Mouse (Mus musculus): ENCODE measurements around the gene Tenm1. TPM values are rescaled to one million over a fixed set of nuclear protein-coding genes. Genes with fewer than 3 reads are reported as not detected.

Gene Tenm1
- polyA plus RNA-seq, 1 experiment from 2014 or later = 1.8 TPM

DNA sequence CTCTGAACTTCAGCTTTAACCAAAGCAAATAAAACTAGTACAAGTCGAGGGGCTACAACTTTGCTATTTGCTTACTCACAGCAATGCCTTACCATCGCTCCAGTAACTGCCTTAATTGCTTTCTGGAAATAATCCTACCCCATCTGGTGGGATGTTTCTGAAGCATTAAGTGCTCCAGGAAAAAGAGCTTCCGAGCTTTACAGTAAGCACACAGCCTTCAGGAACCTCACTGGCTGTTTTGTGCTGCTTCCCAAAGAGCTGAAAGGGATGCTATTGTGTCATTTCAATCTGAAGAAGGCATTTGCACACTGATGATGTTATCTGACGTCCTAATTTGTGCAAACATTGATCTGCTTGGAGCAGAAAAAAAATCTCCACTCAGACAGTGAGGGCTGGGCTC is 647.4 kb downstream of the Tenm1 start:
- no peaks in the 10 kb centered on the region for H3K36me3 ChIP-seq
- H3K27me3 ChIP-seq = no peaks in the 10 kb centered on the region
- no peak overlapping the region for H3K9ac ChIP-seq
- WGBS = 51% methylated on average over 4 of the region's 4 CpGs
- H3K9me3 ChIP-seq (replicated peaks) = no peaks in the 10 kb centered on the region
- no peaks in the 10 kb centered on the region for H3K4me1 ChIP-seq
- H3K4me2 ChIP-seq (replicated peaks) = no peak overlapping the region
- no peak overlapping the region for H3K4me3 ChIP-seq (replicated peaks)
- no peak overlapping the region for H3K27ac ChIP-seq (replicated peaks)
- no peak for ATAC-seq (ENCODE audit: insufficient number of reproducible peaks, low FRiP score, low TSS enrichment, low read depth)

DNA sequence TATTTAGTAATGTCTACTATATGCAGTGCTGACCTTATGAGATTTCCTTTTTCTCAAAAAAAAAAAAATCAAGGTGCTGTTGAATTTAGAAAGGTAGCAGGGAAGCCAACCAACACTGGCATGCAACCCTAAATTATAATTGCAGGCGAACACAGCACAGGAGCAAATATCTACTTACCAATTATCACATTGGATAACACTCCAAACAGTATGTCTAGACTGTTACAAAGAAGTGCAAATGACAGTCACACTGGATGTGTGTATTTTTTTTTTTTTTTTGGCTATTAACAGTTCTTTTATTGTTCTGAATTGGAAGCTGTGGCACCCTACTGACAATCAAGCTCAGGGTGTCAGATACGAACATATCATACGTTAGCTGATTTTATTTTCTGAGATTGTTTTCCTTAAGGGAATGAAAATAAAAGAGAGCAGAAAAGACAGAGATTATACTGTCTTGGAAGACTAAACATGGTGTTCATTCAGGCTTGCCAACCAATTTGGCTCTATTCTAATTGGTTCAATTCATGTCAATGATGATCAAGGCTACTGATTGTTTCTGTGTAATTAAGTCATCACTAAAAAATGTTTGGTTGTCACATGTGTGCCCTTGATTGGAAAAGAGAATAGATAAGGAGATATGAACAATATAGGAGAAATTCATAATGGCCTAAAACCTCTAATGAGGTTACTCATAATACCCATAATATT is 710.7 kb downstream of the Tenm1 start:
- no peak for ATAC-seq (ENCODE audit: insufficient number of reproducible peaks, low FRiP score, low TSS enrichment, low read depth)
- H3K4me2 ChIP-seq (replicated peaks) = no peak overlapping the region

DNA sequence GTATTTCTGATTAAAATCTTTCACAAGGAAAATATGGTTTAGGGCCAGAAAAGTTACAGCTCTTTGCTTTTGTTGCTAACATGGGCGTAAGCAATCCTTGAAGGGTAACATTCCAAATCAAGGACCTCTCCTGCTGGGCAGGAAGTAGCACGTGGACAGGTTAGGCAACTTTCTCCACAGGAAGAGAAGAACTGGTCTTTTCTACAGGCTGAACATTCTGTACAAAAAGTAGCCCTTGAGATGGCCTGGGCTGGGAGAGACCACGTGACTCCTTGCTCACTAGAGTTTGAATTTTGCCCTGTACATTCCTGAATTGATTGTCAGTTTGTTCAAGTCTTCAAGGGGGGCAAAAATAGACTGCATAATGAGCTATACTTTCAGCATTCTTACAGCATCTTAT is 728.6 kb downstream of the Tenm1 start:
- H3K9ac ChIP-seq = no peak overlapping the region
- no peaks in the 10 kb centered on the region for H3K4me1 ChIP-seq
- H3K4me2 ChIP-seq (replicated peaks) = no peak overlapping the region
- no peak overlapping the region for H3K27ac ChIP-seq (replicated peaks)
- H3K4me3 ChIP-seq (replicated peaks) = no peak overlapping the region
- H3K36me3 ChIP-seq = no peaks in the 10 kb centered on the region
- H3K27me3 ChIP-seq = no peaks in the 10 kb centered on the region
- 59% methylated on average over 3 of the region's 3 CpGs for WGBS
- no peak for ATAC-seq (ENCODE audit: insufficient number of reproducible peaks, low FRiP score, low TSS enrichment, low read depth)
- H3K9me3 ChIP-seq (replicated peaks) = no peaks in the 10 kb centered on the region

More for the DNA sequence above, 710.7 kb downstream of the Tenm1 start:
- no peak overlapping the region for H3K27ac ChIP-seq (replicated peaks)
- no peaks in the 10 kb centered on the region for H3K9me3 ChIP-seq (replicated peaks)
- H3K27me3 ChIP-seq = no peaks in the 10 kb centered on the region
- no peak overlapping the region for H3K4me3 ChIP-seq (replicated peaks)
- H3K9ac ChIP-seq = no peak overlapping the region
- no peaks in the 10 kb centered on the region for H3K4me1 ChIP-seq
- H3K36me3 ChIP-seq = no peaks in the 10 kb centered on the region
- WGBS = 69% methylated on average over 3 of the region's 3 CpGs

DNA sequence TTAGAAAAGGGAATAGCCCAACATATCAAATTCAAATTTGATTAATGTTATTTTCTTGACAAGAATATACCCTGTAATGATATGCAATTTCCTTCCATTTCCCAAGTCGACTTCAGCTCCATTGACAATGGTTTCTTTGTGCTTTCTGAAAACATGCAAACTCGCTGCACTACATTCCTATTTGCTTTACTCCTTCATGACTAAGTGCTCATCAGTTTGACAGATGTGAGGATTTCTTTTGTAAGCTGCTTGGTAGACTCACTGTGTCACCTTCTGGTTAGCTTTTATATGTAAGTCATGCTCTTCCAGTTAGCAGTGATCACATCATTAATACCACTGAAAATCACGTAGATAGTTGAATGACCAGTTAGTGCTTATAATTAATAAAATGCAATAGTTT is 781.8 kb downstream of the Tenm1 start:
- no peaks in the 10 kb centered on the region for H3K9me3 ChIP-seq (replicated peaks)
- H3K36me3 ChIP-seq = no peaks in the 10 kb centered on the region
- H3K27ac ChIP-seq (replicated peaks) = no peak overlapping the region
- H3K4me1 ChIP-seq = no peaks in the 10 kb centered on the region
- ATAC-seq (ENCODE audit: insufficient number of reproducible peaks, low FRiP score, low TSS enrichment, low read depth) = no peak
- no peak overlapping the region for H3K9ac ChIP-seq
- no peak overlapping the region for H3K4me3 ChIP-seq (replicated peaks)
- H3K4me2 ChIP-seq (replicated peaks) = no peak overlapping the region
- WGBS = 43% methylated on average over 3 of the region's 3 CpGs
- H3K27me3 ChIP-seq = no peaks in the 10 kb centered on the region

DNA sequence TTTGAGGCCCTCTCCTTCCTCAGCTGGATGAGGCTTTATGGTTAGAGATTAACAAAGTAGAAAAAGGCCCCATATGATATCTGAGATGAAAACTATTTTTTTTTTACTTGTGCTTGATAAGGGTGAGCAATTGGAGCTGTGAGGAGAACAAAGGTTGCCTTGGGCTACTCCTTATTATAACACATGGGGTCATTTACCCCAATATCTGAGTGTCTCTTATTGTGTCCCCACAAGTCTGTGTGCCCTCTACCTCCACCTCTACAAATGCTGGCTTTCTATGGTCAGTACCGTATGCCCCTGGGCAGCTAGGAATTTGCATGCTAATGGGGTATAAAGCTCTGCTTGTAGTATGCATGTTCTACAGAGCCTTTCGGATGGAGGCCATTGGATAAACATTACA is 848.4 kb downstream of the Tenm1 start:
- Histone ChIP-seq H3K4me3 (replicated peaks) (no peak overlapping the region), H3K4me2 (replicated peaks) (no peak overlapping the region), H3K36me3 (no peaks in the 10 kb centered on the region), H3K9ac (no peak overlapping the region), H3K27me3 (no peaks in the 10 kb centered on the region), H3K27ac (replicated peaks) (no peak overlapping the region), H3K9me3 (replicated peaks) (no peaks in the 10 kb centered on the region), H3K4me1 (no peaks in the 10 kb centered on the region)
- no peak for ATAC-seq (ENCODE audit: insufficient number of reproducible peaks, low FRiP score, low TSS enrichment, low read depth)
- 40% methylated on average over 2 of the region's 2 CpGs for WGBS

DNA sequence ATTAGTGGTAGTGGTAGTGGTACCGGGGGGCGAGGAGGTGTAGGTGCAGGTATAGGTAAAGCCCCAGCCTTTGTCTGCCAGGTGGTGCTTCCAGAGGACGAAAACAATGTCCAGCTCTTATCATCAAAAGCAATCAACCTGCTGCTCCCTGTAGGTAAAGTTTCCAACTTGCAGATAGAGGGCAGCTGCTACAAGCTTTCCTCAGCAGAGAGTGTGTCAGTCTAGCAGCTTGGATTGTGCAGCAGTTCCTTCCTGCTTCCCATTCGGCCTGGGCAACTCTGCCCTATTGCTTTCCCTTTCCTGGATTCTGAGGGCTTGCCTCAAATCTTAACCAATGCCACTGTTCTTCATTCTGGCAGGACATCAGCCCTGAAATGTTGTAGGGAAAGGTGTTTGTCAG is 870.2 kb downstream of the Tenm1 start:
- whole genome bisulfite sequencing = 69% methylated on average over 4 of the region's 4 CpGs
- Histone ChIP-seq H3K4me1 (no peaks in the 10 kb centered on the region), H3K9me3 (replicated peaks) (no peaks in the 10 kb centered on the region), H3K9ac (no peak overlapping the region), H3K27ac (replicated peaks) (no peak overlapping the region), H3K27me3 (no peaks in the 10 kb centered on the region), H3K4me2 (replicated peaks) (no peak overlapping the region), H3K36me3 (no peaks in the 10 kb centered on the region), H3K4me3 (replicated peaks) (no peak overlapping the region)
- no peak for ATAC-seq (ENCODE audit: insufficient number of reproducible peaks, low FRiP score, low TSS enrichment, low read depth)

DNA sequence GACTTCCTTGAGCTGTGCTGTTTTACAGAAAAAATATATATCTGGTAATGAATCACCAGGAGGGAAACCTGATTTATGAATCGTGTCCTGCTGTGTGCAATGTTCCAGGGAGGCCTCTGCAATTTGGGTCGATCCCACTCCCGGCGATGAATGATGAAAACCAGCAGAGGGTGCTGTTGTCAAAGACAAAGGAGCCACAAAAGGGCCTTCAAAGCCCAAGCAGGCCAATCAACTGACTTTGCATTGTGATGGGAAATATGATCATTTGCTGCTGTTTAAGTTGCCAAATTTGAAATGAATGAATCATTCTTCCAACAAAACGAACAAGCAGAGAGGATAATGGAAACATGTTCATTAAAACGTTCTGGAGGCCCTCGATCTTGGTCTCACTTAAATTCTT is 871.6 kb downstream of the Tenm1 start:
- 9% methylated on average over 7 of the region's 7 CpGs for WGBS
- Histone ChIP-seq H3K27me3 (no peaks in the 10 kb centered on the region), H3K27ac (replicated peaks) (no peak overlapping the region), H3K9ac (no peak overlapping the region), H3K9me3 (replicated peaks) (no peaks in the 10 kb centered on the region), H3K4me1 (no peaks in the 10 kb centered on the region), H3K4me3 (replicated peaks) (no peak overlapping the region), H3K36me3 (no peaks in the 10 kb centered on the region), H3K4me2 (replicated peaks) (no peak overlapping the region)
- no peak for ATAC-seq (ENCODE audit: insufficient number of reproducible peaks, low FRiP score, low TSS enrichment, low read depth)

DNA sequence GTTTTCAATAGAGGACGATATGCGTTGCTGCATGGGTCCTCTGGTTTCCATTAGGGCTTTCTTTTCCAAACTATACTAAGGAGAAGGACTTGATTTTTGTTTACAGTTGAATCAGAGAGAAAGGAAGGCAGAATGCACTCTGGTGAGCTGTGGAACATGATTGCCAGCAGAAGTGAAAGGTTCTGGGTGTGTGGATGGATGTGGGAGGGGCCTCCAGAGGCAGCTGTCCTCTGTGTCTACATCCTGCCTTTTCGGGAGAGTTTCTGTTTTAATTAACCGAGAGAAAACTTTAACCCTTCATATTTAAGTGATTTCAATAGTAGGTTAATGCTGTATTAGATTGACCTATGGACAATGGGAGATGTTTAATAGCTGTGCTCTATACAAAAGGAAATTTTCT is 880.4 kb downstream of the Tenm1 start:
- no peak overlapping the region for H3K9ac ChIP-seq
- H3K4me2 ChIP-seq (replicated peaks) = no peak overlapping the region
- H3K4me1 ChIP-seq = no peaks in the 10 kb centered on the region
- no peak overlapping the region for H3K4me3 ChIP-seq (replicated peaks)
- H3K27ac ChIP-seq (replicated peaks) = no peak overlapping the region
- no peaks in the 10 kb centered on the region for H3K27me3 ChIP-seq
- no peak for ATAC-seq (ENCODE audit: insufficient number of reproducible peaks, low FRiP score, low TSS enrichment, low read depth)
- 47% methylated on average over 4 of the region's 4 CpGs for WGBS
- H3K9me3 ChIP-seq (replicated peaks) = no peaks in the 10 kb centered on the region
- no peaks in the 10 kb centered on the region for H3K36me3 ChIP-seq

DNA sequence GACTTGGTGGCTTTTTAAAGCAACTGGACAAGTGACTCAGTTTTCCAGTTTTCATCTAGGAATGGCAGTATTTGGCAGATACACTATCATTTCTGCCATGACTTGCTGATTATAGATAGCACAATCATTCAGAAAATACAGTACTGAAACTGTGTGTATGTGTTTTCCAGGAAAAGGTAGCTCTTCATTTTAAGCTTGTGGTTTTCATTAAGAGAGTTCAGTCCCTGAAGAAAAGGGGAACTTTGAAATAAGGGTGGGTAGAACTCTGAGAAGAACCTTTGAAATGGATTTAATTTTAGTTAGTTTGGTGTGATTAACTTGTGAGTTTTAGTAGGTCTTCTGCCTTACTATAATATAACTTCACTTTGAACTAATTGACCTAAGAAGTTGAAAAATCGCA is 883.9 kb downstream of the Tenm1 start:
- no peak overlapping the region for H3K9ac ChIP-seq
- no peaks in the 10 kb centered on the region for H3K36me3 ChIP-seq
- ATAC-seq (ENCODE audit: insufficient number of reproducible peaks, low FRiP score, low TSS enrichment, low read depth) = no peak
- H3K27me3 ChIP-seq = no peaks in the 10 kb centered on the region
- H3K4me3 ChIP-seq (replicated peaks) = no peak overlapping the region
- 78% methylated on average over 1 of the region's 1 CpGs for WGBS
- no peak overlapping the region for H3K27ac ChIP-seq (replicated peaks)
- no peaks in the 10 kb centered on the region for H3K4me1 ChIP-seq
- no peaks in the 10 kb centered on the region for H3K9me3 ChIP-seq (replicated peaks)
- H3K4me2 ChIP-seq (replicated peaks) = no peak overlapping the region

DNA sequence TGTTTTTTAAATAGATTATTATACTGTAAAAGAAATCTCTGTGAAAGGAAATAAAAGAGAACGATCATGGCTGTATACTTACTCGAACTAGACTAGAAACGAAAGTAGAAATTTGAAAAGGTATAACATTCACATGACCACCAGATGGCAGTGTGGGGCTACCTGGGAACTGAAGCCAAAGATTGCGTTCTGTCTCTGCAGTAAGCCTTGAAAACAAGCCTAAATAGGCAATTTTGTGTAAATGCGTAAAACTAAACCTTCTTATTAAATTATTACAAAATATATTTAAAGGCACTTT is 888.2 kb downstream of the Tenm1 start:
- Histone ChIP-seq H3K9ac (no peak overlapping the region), H3K27ac (replicated peaks) (no peak overlapping the region), H3K36me3 (no peaks in the 10 kb centered on the region), H3K4me2 (replicated peaks) (peak overlapping the region; percentile 24; the same call in 1 of the 2 replicates), H3K27me3 (no peaks in the 10 kb centered on the region), H3K4me1 (no peaks in the 10 kb centered on the region), H3K9me3 (replicated peaks) (no peaks in the 10 kb centered on the region), H3K4me3 (replicated peaks) (peak overlapping the region; percentile 31)
- WGBS = 22% methylated on average over 5 of the region's 5 CpGs
- no peak for ATAC-seq (ENCODE audit: insufficient number of reproducible peaks, low FRiP score, low TSS enrichment, low read depth)

DNA sequence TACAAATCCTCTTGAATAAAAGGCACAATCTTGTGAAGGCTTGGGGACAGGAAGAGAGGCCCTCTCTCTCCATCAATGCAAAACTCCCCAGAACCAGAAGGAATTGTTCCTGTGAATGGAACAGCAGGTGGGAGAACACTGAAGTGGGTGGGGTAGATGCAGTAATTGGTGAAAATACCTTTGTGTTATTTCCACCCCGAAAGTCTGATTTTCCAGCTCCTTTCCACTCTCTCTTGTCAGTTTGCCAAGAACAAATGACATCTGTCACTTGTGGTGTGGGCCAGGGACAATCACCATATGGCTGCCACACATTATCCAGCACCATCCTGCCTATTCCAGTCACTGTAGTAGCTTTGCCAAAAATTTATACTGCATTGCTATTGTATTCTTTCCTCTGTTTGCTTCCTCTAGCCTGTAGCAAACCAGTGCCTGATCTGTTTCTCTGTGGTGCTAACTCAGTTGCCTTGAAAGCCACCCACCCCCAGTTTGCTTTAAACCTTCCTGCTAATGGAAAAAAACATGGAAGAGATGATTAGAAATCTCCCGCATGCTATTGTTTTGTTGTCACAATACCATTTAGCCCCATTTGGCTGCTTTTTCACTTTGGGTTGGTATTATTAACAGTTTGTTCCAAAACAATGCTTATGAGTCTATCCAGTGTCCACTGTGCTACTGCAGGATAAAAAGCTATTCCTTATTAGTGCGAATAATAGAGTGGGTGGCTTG is 888.7 kb downstream of the Tenm1 start:
- WGBS = 27% methylated on average over 3 of the region's 3 CpGs
- no peaks in the 10 kb centered on the region for H3K36me3 ChIP-seq
- H3K4me2 ChIP-seq (replicated peaks) = peak overlapping the region; percentile 24
- no peak overlapping the region for H3K27ac ChIP-seq (replicated peaks)
- peak overlapping the region; percentile 31 for H3K4me3 ChIP-seq (replicated peaks)
- H3K27me3 ChIP-seq = no peaks in the 10 kb centered on the region
- no peak for ATAC-seq (ENCODE audit: insufficient number of reproducible peaks, low FRiP score, low TSS enrichment, low read depth)
- H3K9ac ChIP-seq = no peak overlapping the region
- H3K4me1 ChIP-seq = no peaks in the 10 kb centered on the region
- H3K9me3 ChIP-seq (replicated peaks) = no peaks in the 10 kb centered on the region

DNA sequence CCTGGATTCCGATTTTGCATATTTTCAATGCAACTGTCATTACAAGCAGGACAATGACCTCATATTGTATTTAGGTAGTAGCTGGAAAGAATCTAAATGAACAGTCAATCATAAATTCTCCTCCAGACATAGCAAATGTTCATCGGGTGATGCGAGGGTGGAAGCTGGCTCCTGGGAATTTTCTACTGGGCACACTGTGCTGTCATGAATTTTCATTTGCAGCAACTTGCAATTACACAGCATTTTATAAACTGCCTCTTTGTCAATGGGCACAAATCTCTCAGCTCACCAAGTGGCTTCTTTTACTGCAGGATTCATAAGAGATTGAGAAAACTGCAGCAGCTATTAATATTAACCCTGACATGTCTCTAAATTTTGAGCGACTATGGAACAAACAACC is 898.2 kb downstream of the Tenm1 start:
- H3K4me1 ChIP-seq = no peaks in the 10 kb centered on the region
- H3K27ac ChIP-seq (replicated peaks) = no peak overlapping the region
- no peaks in the 10 kb centered on the region for H3K36me3 ChIP-seq
- H3K4me2 ChIP-seq (replicated peaks) = no peak overlapping the region
- H3K4me3 ChIP-seq (replicated peaks) = no peak overlapping the region
- no peak overlapping the region for H3K9ac ChIP-seq
- H3K9me3 ChIP-seq (replicated peaks) = no peaks in the 10 kb centered on the region
- 48% methylated on average over 4 of the region's 4 CpGs for WGBS
- H3K27me3 ChIP-seq = no peaks in the 10 kb centered on the region
- ATAC-seq (ENCODE audit: insufficient number of reproducible peaks, low FRiP score, low TSS enrichment, low read depth) = no peak
